Mouse (Mus musculus) midbrain, postnatal 0 days (tissue): ENCODE data around the gene Pkmyt1. TPM values are rescaled to one million over a fixed set of nuclear protein-coding genes. Genes with fewer than 3 reads are reported as not detected.

Experiments
- ATAC-seq: fragments of 200-750 bp; cut with Nextera tagmentation; 2 replicates; pipeline ENCODE4 v1.8.0; 2017; ENCODE audit warnings: moderate number of reproducible peaks, mild to moderate bottlenecking, moderate TSS enrichment, moderate library complexity; ENCODE audit not compliant: low FRiP score
- DNase-seq: peaks from one replicate; pipeline ENCODE4 v3.0.0-alpha.2; 2015; ENCODE audit warnings: low spot score
- H3K27ac ChIP-seq: fragments of 300-500 bp; sonication (generic); 2 replicates; pipeline ENCODE4 v1.5.1; 2014; ENCODE audit warnings: low read depth, mild to moderate bottlenecking, low read length, mixed read lengths
- H3K27me3 ChIP-seq: fragments of 300-500 bp; sonication (generic); 2 replicates; pipeline ENCODE4 v1.6.1; 2014; ENCODE audit warnings: low read length, control low read depth, mixed read lengths; ENCODE audit not compliant: insufficient read depth
- H3K36me3 ChIP-seq: fragments of 300-500 bp; sonication (generic); 2 replicates; pipeline ENCODE4 v1.6.1; 2014; ENCODE audit warnings: low read length, control low read depth, mixed read lengths; ENCODE audit not compliant: insufficient read depth
- H3K4me1 ChIP-seq: fragments of 300-500 bp; sonication (generic); 2 replicates; pipeline ENCODE4 v1.6.1; 2014; ENCODE audit warnings: mild to moderate bottlenecking, control low read depth, antibody characterized with exemption, low read length, mixed read lengths; ENCODE audit not compliant: insufficient read depth
- H3K4me2 ChIP-seq: fragments of 300-500 bp; sonication (generic); 2 replicates; pipeline ENCODE4 v1.6.1; 2014; ENCODE audit warnings: low read depth, mild to moderate bottlenecking, low read length, mixed read lengths; ENCODE audit not compliant: poor library complexity, severe bottlenecking
- H3K4me3 ChIP-seq: fragments of 300-500 bp; sonication (generic); 2 replicates; pipeline ENCODE4 v1.5.1; 2014; ENCODE audit warnings: low read depth, mild to moderate bottlenecking, low read length, moderate library complexity
- H3K9ac ChIP-seq: fragments of 300-500 bp; sonication (generic); replicated peaks from 2 replicates; pipeline ENCODE4 v1.6.1; 2014; ENCODE audit warnings: mild to moderate bottlenecking, low read length, moderate library complexity, mixed read lengths; ENCODE audit not compliant: poor library complexity, severe bottlenecking
- H3K9me3 ChIP-seq: fragments of 300-500 bp; sonication (generic); 2 replicates; pipeline ENCODE4 v1.6.1; 2016; ENCODE audit warnings: low read length, control low read depth
- CTCF ChIP-seq: IDR thresholded peaks from 2 replicates; pipeline ENCODE4 v1.5.1; 2016; ENCODE audit warnings: antibody characterized with exemption, mild to moderate bottlenecking
- WGBS: fragments of 180-500 bp; shearing (Covaris S2); extraction: QIAGEN DNeasy Blood & Tissue Kit; methylation state at CpG from one replicate; pipeline ENCODE4 v1.1.7; 2014; 5-methylcytosine and 5-hydroxymethylcytosine counted together
- polyA plus RNA-seq: library from polyadenylated mRNA; unstranded; fragments of >200 nt; fragmentation: Nextera tagmentation; extraction: Ambion mirVana; gene quantifications from 2 replicates; pipeline ENCODE4 v1.2.1, GENCODE M21; 2015
- total RNA-seq: library from RNA; depleted of rRNA; stranded (reverse); fragments of >200 nt; gene quantifications from 2 replicates; pipeline ENCODE4 v1.2.3, GENCODE M21; 2014

The Pkmyt1 gene
- total and polyA plus RNA-seq, 2 experiments from 2014 or later = 18.0 to 18.3 TPM

GRCm38 (mm10) chr17:23758801-23759200 lies 32.7 kb downstream of the Pkmyt1 start:
- ATAC-seq (no peak), DNase-seq (no peak)
- no peaks in the 10 kb centered on the region for H3K27me3 ChIP-seq
- H3K4me2 ChIP-seq = no peak overlapping the region
- no peak for TF ChIP-seq CTCF
- peaks cover 77% of the 10 kb centered on the region for H3K36me3 ChIP-seq
- no peaks in the 10 kb centered on the region for H3K9me3 ChIP-seq
- H3K27ac ChIP-seq = no peak overlapping the region
- no peak overlapping the region for H3K4me3 ChIP-seq
- H3K9ac ChIP-seq = no peak overlapping the region
- 54% methylated on average over 8 of the region's 8 CpGs for whole genome bisulfite sequencing
- H3K4me1 ChIP-seq = no peaks in the 10 kb centered on the region

DNA sequence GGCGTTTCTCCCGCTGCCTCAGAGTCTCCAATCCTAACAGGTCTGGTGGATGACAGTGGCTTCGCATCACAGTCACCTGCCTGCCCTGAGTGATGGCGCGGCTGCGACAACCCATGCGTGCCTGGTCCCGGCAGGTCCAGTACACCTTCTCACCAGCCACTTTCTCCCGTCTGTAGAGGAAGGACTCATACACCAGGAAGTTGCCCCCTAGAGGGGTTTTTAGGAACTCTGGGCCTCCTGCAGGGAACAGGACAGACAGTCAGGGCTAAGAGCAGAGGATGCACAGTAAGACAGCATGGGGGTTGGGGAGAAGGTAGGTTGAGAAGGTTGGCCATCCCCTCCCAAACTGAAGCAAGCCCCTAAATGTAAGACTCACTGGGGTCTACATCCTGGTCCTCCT lies 34.1 kb downstream of the Pkmyt1 start:
- Histone ChIP-seq H3K4me1 (no peaks in the 10 kb centered on the region), H3K36me3 (peaks cover 68% of the 10 kb centered on the region), H3K4me2 (no peak overlapping the region), H3K27me3 (no peaks in the 10 kb centered on the region), H3K9me3 (no peaks in the 10 kb centered on the region), H3K9ac (no peak overlapping the region), H3K4me3 (no peak overlapping the region), H3K27ac (no peak overlapping the region)
- 96% methylated on average over 9 of the region's 9 CpGs for WGBS
- TF ChIP-seq CTCF = no peak
- DNase-seq (no peak), ATAC-seq (no peak)

DNA sequence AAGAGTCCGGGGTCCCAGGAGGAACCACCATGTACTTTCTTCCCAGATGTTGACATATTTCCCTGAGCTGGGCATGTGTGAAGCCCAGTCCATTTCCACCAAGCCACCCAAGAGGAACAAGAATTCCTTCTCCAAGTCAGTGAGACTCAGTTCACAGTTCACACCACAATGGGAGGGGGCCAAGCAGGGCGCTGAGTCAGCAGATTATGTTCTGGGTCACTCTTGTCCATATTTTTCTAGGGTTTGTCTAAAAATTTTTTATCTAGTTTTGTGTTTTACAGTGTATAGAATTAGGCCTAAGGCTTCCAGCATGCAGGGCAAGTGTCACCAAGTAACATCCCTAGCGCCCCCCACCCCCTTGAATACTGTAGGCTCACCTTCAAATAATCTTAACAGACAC lies 35.0 kb downstream of the Pkmyt1 start:
- no peak for TF ChIP-seq CTCF
- Histone ChIP-seq H3K9me3 (no peaks in the 10 kb centered on the region), H3K4me1 (no peaks in the 10 kb centered on the region), H3K4me3 (no peak overlapping the region), H3K36me3 (peaks cover 61% of the 10 kb centered on the region), H3K9ac (no peak overlapping the region), H3K27me3 (no peaks in the 10 kb centered on the region), H3K27ac (no peak overlapping the region), H3K4me2 (no peak overlapping the region)
- no peak for DNase-seq
- WGBS = 93% methylated on average over 3 of the region's 3 CpGs
- no peak for ATAC-seq

DNA sequence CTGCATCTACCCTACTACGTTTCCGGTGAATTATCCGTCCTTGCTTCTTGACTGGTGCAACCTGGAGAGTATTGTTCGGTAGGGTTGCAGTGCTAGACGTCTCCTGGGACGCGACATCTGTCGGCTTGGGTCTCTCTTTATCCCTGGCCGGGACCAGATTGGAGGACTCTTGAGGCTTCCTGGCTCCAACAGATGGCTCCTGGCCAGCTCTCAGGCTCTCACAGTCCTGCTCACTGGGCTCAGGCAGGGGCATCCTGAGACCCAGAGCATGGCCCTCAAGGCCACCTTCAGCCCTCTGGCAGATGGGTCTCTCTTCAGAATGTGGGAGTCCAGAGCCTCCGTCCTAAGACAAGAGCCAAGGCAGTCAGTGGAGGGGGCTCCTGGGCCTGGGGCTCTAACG lies 36.8 kb downstream of the Pkmyt1 start:
- no peak overlapping the region for H3K4me3 ChIP-seq
- no peak overlapping the region for H3K4me2 ChIP-seq
- H3K9ac ChIP-seq = no peak overlapping the region
- H3K36me3 ChIP-seq = peaks cover 43% of the 10 kb centered on the region
- 82% methylated on average over 11 of the region's 11 CpGs for WGBS
- no peak for TF ChIP-seq CTCF
- H3K27me3 ChIP-seq = no peaks in the 10 kb centered on the region
- ATAC-seq (no peak), DNase-seq (no peak)
- H3K4me1 ChIP-seq = no peaks in the 10 kb centered on the region
- H3K27ac ChIP-seq = no peak overlapping the region
- no peaks in the 10 kb centered on the region for H3K9me3 ChIP-seq

DNA sequence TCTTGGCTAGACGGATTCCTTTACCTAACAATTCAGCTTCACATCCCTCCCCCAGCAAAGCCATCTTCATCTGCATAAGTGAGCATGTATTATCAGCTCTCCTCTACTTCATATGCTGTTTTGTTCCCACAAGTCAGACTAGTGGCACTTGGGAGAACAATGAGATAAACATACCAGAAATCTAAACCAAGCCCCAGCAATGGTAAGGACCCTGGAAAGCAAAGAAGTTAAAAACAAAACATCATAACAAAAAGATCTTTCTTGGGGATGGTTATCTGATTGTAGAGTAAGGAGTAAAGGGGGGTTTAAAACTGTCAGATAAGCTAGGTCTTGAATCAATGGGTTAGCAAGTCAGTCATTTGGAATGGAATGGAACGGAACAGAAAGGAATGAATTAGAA lies 44.4 kb downstream of the Pkmyt1 start:
- Histone ChIP-seq H3K4me1 (peaks cover 5% of the 10 kb centered on the region), H3K4me3 (peak overlapping the region; percentile 65), H3K4me2 (peak overlapping the region; percentile 65), H3K9ac (peak overlapping the region; percentile 98), H3K27ac (peak overlapping the region; percentile 93), H3K36me3 (no peaks in the 10 kb centered on the region), H3K9me3 (no peaks in the 10 kb centered on the region), H3K27me3 (no peaks in the 10 kb centered on the region)
- WGBS = 0% methylated on average over 2 of the region's 2 CpGs
- no peak for ATAC-seq
- no peak for TF ChIP-seq CTCF
- DNase-seq = no peak

GRCm38 (mm10) chr17:23770896-23771283 lies 44.8 kb downstream of the Pkmyt1 start:
- peak overlapping the region; percentile 98 for H3K9ac ChIP-seq
- DNase-seq (no peak), ATAC-seq (no peak; the same call in 1 of the 2 replicates)
- H3K9me3 ChIP-seq = no peaks in the 10 kb centered on the region
- H3K27ac ChIP-seq = peak overlapping the region; percentile 93
- H3K36me3 ChIP-seq = no peaks in the 10 kb centered on the region
- WGBS = under 1% methylated on average over 19 of the region's 19 CpGs
- peak overlapping the region; percentile 65 for H3K4me2 ChIP-seq
- no peak for TF ChIP-seq CTCF
- peaks cover 5% of the 10 kb centered on the region for H3K4me1 ChIP-seq
- H3K4me3 ChIP-seq = peak overlapping the region; percentile 65
- H3K27me3 ChIP-seq = no peaks in the 10 kb centered on the region
